Mouse (Mus musculus) forebrain, postnatal 0 days (tissue): ENCODE measurements around the gene Ssr1. TPM values are rescaled to one million over a fixed set of nuclear protein-coding genes. Genes with fewer than 3 reads are reported as not detected.

Experiments used
- ATAC-seq: fragments of 200-750 bp; cut with Nextera tagmentation; 2 replicates; pipeline ENCODE4 v1.8.0; 2017; ENCODE audit warnings: mild to moderate bottlenecking, moderate library complexity
- DNase-seq: peaks from one replicate; pipeline ENCODE4 v3.0.0-alpha.2; 2015
- H3K27ac ChIP-seq: fragments of 300-500 bp; sonication (generic); 2 replicates; pipeline ENCODE4 v1.5.1; 2014; ENCODE audit warnings: low read depth, mild to moderate bottlenecking, antibody characterized with exemption, low read length, moderate library complexity, mixed read lengths
- H3K27me3 ChIP-seq: fragments of 300-500 bp; sonication (generic); 2 replicates; pipeline ENCODE4 v1.6.1; 2014; ENCODE audit warnings: mild to moderate bottlenecking, low read length, mixed read lengths; ENCODE audit not compliant: insufficient read depth
- H3K36me3 ChIP-seq: fragments of 300-500 bp; sonication (generic); 2 replicates; pipeline ENCODE4 v1.6.1; 2014; ENCODE audit warnings: mild to moderate bottlenecking, moderate library complexity; ENCODE audit not compliant: insufficient read depth
- H3K4me1 ChIP-seq: fragments of 300-500 bp; sonication (generic); 2 replicates; pipeline ENCODE4 v1.6.1; 2014; ENCODE audit warnings: antibody characterized with exemption; ENCODE audit not compliant: insufficient read depth
- H3K4me2 ChIP-seq: fragments of 300-500 bp; sonication (generic); 2 replicates; pipeline ENCODE4 v1.6.1; 2014; ENCODE audit warnings: low read depth, mild to moderate bottlenecking, moderate library complexity
- H3K4me3 ChIP-seq: fragments of 300-500 bp; sonication (generic); 2 replicates; pipeline ENCODE4 v1.5.1; 2014; ENCODE audit warnings: low read depth, low read length, mixed read lengths
- H3K9ac ChIP-seq: fragments of 300-500 bp; sonication (generic); 2 replicates; pipeline ENCODE4 v1.6.1; 2014; ENCODE audit warnings: mild to moderate bottlenecking
- H3K9me3 ChIP-seq: fragments of 300-500 bp; sonication (generic); 2 replicates; pipeline ENCODE4 v1.6.1; 2016; ENCODE audit warnings: low read length
- CTCF ChIP-seq: sonication (generic); IDR thresholded peaks from 2 replicates; pipeline ENCODE4 v1.5.1; 2016; ENCODE audit warnings: antibody characterized with exemption, control low read depth, low read depth
- WGBS: fragments of 180-500 bp; shearing (Covaris S2); extraction: QIAGEN DNeasy Blood & Tissue Kit; methylation state at CpG from one replicate; pipeline ENCODE4 v1.1.7; 2014; 5-methylcytosine and 5-hydroxymethylcytosine counted together
- polyA plus RNA-seq: library from polyadenylated mRNA; unstranded; fragments of >200 nt; fragmentation: Nextera tagmentation; extraction: Ambion mirVana; gene quantifications from 2 replicates; pipeline ENCODE4 v1.2.1, GENCODE M21; 2015
- total RNA-seq: library from RNA; depleted of rRNA; stranded (reverse); fragments of >200 nt; gene quantifications from 2 replicates; pipeline ENCODE4 v1.2.3, GENCODE M21; 2014

Gene Ssr1
- total and polyA plus RNA-seq, 2 experiments from 2014 or later = 48.8 to 75.6 TPM

- WGBS = 83% methylated on average over 8 of the region's 8 CpGs
Observed at GRCm38 (mm10) chr13:37945392-37945791, 48.6 kb downstream of the Ssr1 start.

GRCm38 (mm10) chr13:37944306-37944705, 49.7 kb downstream of the Ssr1 start:
- H3K27ac ChIP-seq = no peak overlapping the region
- no peaks in the 10 kb centered on the region for H3K27me3 ChIP-seq
- no peaks in the 10 kb centered on the region for H3K4me1 ChIP-seq
- ATAC-seq (peak; percentile 43), DNase-seq (peak; percentile 27)
- no peak overlapping the region for H3K4me2 ChIP-seq
- WGBS = 82% methylated on average over 1 of the region's 1 CpGs
- no peaks in the 10 kb centered on the region for H3K9me3 ChIP-seq
- no peaks in the 10 kb centered on the region for H3K36me3 ChIP-seq
- H3K4me3 ChIP-seq = no peak overlapping the region
- H3K9ac ChIP-seq = no peak overlapping the region
- peak; percentile 62 for TF ChIP-seq CTCF

More at GRCm38 (mm10) chr13:37945392-37945791, 48.6 kb downstream of the Ssr1 start:
- no peak overlapping the region for H3K4me3 ChIP-seq
- no peak for TF ChIP-seq CTCF
- no peak overlapping the region for H3K9ac ChIP-seq
- ATAC-seq = no peak
- no peak overlapping the region for H3K4me2 ChIP-seq
- no peaks in the 10 kb centered on the region for H3K4me1 ChIP-seq
- H3K27me3 ChIP-seq = no peaks in the 10 kb centered on the region
- H3K36me3 ChIP-seq = no peaks in the 10 kb centered on the region
- H3K9me3 ChIP-seq = no peaks in the 10 kb centered on the region
- H3K27ac ChIP-seq = no peak overlapping the region
- DNase-seq = no peak

GRCm38 (mm10) chr13:37943466-37943865, 50.6 kb downstream of the Ssr1 start:
- TF ChIP-seq CTCF = no peak
- WGBS = 98% methylated on average over 3 of the region's 3 CpGs
- Histone ChIP-seq H3K9me3 (no peaks in the 10 kb centered on the region), H3K4me2 (no peak overlapping the region), H3K9ac (no peak overlapping the region), H3K36me3 (no peaks in the 10 kb centered on the region), H3K27me3 (no peaks in the 10 kb centered on the region), H3K4me3 (no peak overlapping the region), H3K27ac (no peak overlapping the region), H3K4me1 (no peaks in the 10 kb centered on the region)
- DNase-seq = no peak
- ATAC-seq = no peak

- DNase-seq = no peak
- 80% methylated on average over 4 of the region's 4 CpGs for WGBS
- H3K4me1 ChIP-seq = no peaks in the 10 kb centered on the region
- no peaks in the 10 kb centered on the region for H3K36me3 ChIP-seq
- H3K4me2 ChIP-seq = no peak overlapping the region
- no peak for ATAC-seq
- TF ChIP-seq CTCF = no peak
- H3K9me3 ChIP-seq = no peaks in the 10 kb centered on the region
- H3K9ac ChIP-seq = no peak overlapping the region
- H3K27ac ChIP-seq = no peak overlapping the region
- H3K4me3 ChIP-seq = no peak overlapping the region
- no peaks in the 10 kb centered on the region for H3K27me3 ChIP-seq
Observed at GRCm38 (mm10) chr13:37942887-37943331, 51.1 kb downstream of the Ssr1 start.

- 50% methylated on average over 17 of the region's 17 CpGs for WGBS
- DNase-seq = no peak
- TF ChIP-seq CTCF = no peak
- Histone ChIP-seq H3K4me2 (no peak overlapping the region), H3K9ac (no peak overlapping the region), H3K27me3 (no peaks in the 10 kb centered on the region), H3K9me3 (no peaks in the 10 kb centered on the region), H3K4me3 (no peak overlapping the region), H3K4me1 (no peaks in the 10 kb centered on the region), H3K36me3 (no peaks in the 10 kb centered on the region), H3K27ac (no peak overlapping the region)
- ATAC-seq = no peak
Observed at GRCm38 (mm10) chr13:37941950-37942886, 51.8 kb downstream of the Ssr1 start.

- no peaks in the 10 kb centered on the region for H3K9me3 ChIP-seq
- no peak for TF ChIP-seq CTCF
- H3K9ac ChIP-seq = no peak overlapping the region
- H3K4me3 ChIP-seq = no peak overlapping the region
- DNase-seq (no peak), ATAC-seq (no peak)
- no peaks in the 10 kb centered on the region for H3K4me1 ChIP-seq
- no peak overlapping the region for H3K27ac ChIP-seq
- H3K27me3 ChIP-seq = no peaks in the 10 kb centered on the region
- no peak overlapping the region for H3K4me2 ChIP-seq
- WGBS = 70% methylated on average over 5 of the region's 5 CpGs
- H3K36me3 ChIP-seq = no peaks in the 10 kb centered on the region
Observed at GRCm38 (mm10) chr13:37941138-37941645, 52.8 kb downstream of the Ssr1 start.

GRCm38 (mm10) chr13:37940649-37941048, 53.4 kb downstream of the Ssr1 start:
- no peak overlapping the region for H3K4me2 ChIP-seq
- DNase-seq (no peak), ATAC-seq (no peak)
- no peaks in the 10 kb centered on the region for H3K9me3 ChIP-seq
- no peak overlapping the region for H3K9ac ChIP-seq
- no peak overlapping the region for H3K4me3 ChIP-seq
- TF ChIP-seq CTCF = no peak
- H3K36me3 ChIP-seq = no peaks in the 10 kb centered on the region
- H3K27me3 ChIP-seq = no peaks in the 10 kb centered on the region
- 61% methylated on average over 5 of the region's 5 CpGs for WGBS
- no peaks in the 10 kb centered on the region for H3K4me1 ChIP-seq
- H3K27ac ChIP-seq = no peak overlapping the region
